Mouse (Mus musculus): ENCODE measurements around the gene Spin2d. TPM values are rescaled to one million over a fixed set of nuclear protein-coding genes. Genes with fewer than 3 reads are reported as not detected.

Gene Spin2d
- polyA plus RNA-seq, 1 experiment from 2014 or later, result not detected

Other genes starting within 250 kb of the Spin2d start
- gene Zfp185, start 189.7 kb downstream of the Spin2d start, polyA plus RNA-seq (2014; fragmentation: Nextera tagmentation; extraction: Ambion mirVana), result 6.1 and 6.9 TPM in 2 replicates
- gene Pnma5, start 139.9 kb downstream of the Spin2d start, polyA plus RNA-seq (2014; fragmentation: Nextera tagmentation; extraction: Ambion mirVana), result 0.17 TPM in 1 of 2 replicates, not detected in the other
- 0.08 TPM in 1 of 2 replicates, not detected in the other for gene Pnma3, start 112.2 kb downstream of the Spin2d start, polyA plus RNA-seq (2014; fragmentation: Nextera tagmentation; extraction: Ambion mirVana)
- gene Xlr4a, start 94.5 kb downstream of the Spin2d start, polyA plus RNA-seq (2014; fragmentation: Nextera tagmentation; extraction: Ambion mirVana), result 0.38 and 1.1 TPM in 2 replicates
- 1.9 and 2.2 TPM in 2 replicates for gene Xlr3a, start 79.9 kb downstream of the Spin2d start, polyA plus RNA-seq (2014; fragmentation: Nextera tagmentation; extraction: Ambion mirVana)
- 0.14 TPM in 1 of 2 replicates, not detected in the other for gene Gm14685, start 59.9 kb downstream of the Spin2d start, polyA plus RNA-seq (2014; fragmentation: Nextera tagmentation; extraction: Ambion mirVana)
- not detected in 2 replicates for gene Xlr5b, start 28.2 kb downstream of the Spin2d start, polyA plus RNA-seq (2014; fragmentation: Nextera tagmentation; extraction: Ambion mirVana)
- gene DXBay18, start 27.5 kb downstream of the Spin2d start, polyA plus RNA-seq (2014; fragmentation: Nextera tagmentation; extraction: Ambion mirVana), result not detected in 2 replicates
- gene Xlr3b, start 15.2 kb upstream of the Spin2d start, polyA plus RNA-seq (2014; fragmentation: Nextera tagmentation; extraction: Ambion mirVana), result 7.2 and 7.4 TPM in 2 replicates
- 0.44 and 0.76 TPM in 2 replicates for gene Xlr4b, start 37.3 kb upstream of the Spin2d start, polyA plus RNA-seq (2014; fragmentation: Nextera tagmentation; extraction: Ambion mirVana)
- gene F8a, start 51.3 kb upstream of the Spin2d start, polyA plus RNA-seq (2014; fragmentation: Nextera tagmentation; extraction: Ambion mirVana), result 8.4 and 9.2 TPM in 2 replicates
- 0.20 and 0.62 TPM in 2 replicates for gene Xlr4c, start 66.1 kb upstream of the Spin2d start, polyA plus RNA-seq (2014; fragmentation: Nextera tagmentation; extraction: Ambion mirVana)
- gene Xlr3c, start 88.4 kb upstream of the Spin2d start, polyA plus RNA-seq (2014; fragmentation: Nextera tagmentation; extraction: Ambion mirVana), result not detected in 2 replicates
- not detected in 2 replicates for gene Xlr5a, start 116.0 kb upstream of the Spin2d start, polyA plus RNA-seq (2014; fragmentation: Nextera tagmentation; extraction: Ambion mirVana)
- gene Xlr5c, start 116.0 kb upstream of the Spin2d start, polyA plus RNA-seq (2014; fragmentation: Nextera tagmentation; extraction: Ambion mirVana), result not detected in 2 replicates
- not detected in 2 replicates for gene Gm45015, start 159.9 kb upstream of the Spin2d start, polyA plus RNA-seq (2014; fragmentation: Nextera tagmentation; extraction: Ambion mirVana)
- 12.3 and 14.4 TPM in 2 replicates for gene Zfp275, start 165.6 kb upstream of the Spin2d start, polyA plus RNA-seq (2014; fragmentation: Nextera tagmentation; extraction: Ambion mirVana)
- gene Gm18336, start 221.7 kb upstream of the Spin2d start, polyA plus RNA-seq (2014; fragmentation: Nextera tagmentation; extraction: Ambion mirVana), result not detected in 2 replicates
- 0.04 TPM in 1 of 2 replicates, not detected in the other for gene Zfp92, start 234.1 kb upstream of the Spin2d start, polyA plus RNA-seq (2014; fragmentation: Nextera tagmentation; extraction: Ambion mirVana)